Mouse (Mus musculus): ENCODE results near the gene Eif2b3. TPM values are rescaled to one million over a fixed set of nuclear protein-coding genes. Genes with fewer than 3 reads are reported as not detected.

Gene Eif2b3
- polyA plus RNA-seq, 1 experiment from 2014 or later = 52.0 TPM

DNA sequence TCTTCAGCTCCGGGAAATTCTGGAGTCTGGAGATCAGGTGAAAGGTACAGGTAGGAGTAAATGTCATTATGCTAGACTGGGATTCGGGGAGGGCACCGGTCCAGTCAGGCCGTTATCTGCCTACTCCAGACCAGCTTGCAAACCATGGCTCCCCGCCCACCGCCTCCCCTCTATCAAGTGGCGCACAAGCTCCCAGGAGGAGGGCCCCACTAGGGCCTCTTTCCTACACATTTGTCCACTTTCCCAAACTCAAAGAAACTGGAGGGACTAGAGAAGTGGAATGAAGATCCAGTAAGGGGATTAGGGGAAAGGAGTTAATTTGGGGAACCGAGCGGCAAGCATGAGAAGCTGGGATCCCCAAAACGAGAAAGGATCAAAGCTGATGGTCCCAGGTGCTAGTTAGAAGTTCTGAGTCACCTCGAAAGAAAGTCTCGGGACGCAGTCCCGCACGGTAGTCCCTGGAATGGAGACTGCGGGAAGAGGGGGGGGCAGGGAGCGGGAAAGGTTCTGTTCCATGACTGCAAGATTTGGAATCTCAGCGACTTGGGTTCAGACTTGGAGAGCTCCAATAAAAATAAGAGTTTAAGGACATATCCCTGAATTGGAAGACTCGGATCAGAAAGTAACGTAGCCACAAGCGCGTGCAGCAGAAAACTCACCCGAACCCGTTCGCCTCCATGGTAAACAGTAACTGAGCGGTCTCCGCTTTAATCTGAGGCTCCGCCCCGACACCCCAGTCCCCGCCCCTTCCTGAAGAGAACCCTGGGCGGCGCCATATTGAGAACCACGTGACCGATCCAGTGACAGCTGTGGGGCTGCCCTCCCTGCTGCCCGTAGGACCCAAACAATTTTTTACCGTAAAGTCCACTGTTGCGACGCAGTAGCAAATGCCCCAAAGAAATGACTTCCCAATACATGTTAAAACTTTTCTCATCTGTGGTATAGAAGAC lies 25.3 kb upstream of the Eif2b3 start, which contains the start of gene Urod:
Gene Urod (minus strand): TSS at position 742 of the 950 bp plus-strand sequence.
- Histone ChIP-seq H3K27ac (replicated peaks; ENCODE audit: low read depth, low read length) (peak within 1 kb of the TSS; percentile 35; the same call in 1 of the 2 replicates), H3K9ac (replicated peaks; ENCODE audit: low read length) (peak within 1 kb of the TSS; percentile 74), H3K27me3 (ENCODE audit: control insufficient read depth, insufficient read depth, low read length) (no peaks in the 10 kb centered on the region), H3K4me1 (ENCODE audit: control insufficient read depth, insufficient read depth, low read length) (peaks cover 5% of the 10 kb centered on the region; the same call in 1 of the 2 replicates), H3K4me3 (ENCODE audit: low read depth, low read length) (peak within 1 kb of the TSS; percentile 96), H3K9me3 (replicated peaks; ENCODE audit: control insufficient read depth, low read length) (no peaks in the 10 kb centered on the region), H3K36me3 (replicated peaks; ENCODE audit: control insufficient read depth, insufficient read depth, low read depth, low read length) (no peaks in the 10 kb centered on the region), H3K4me2 (ENCODE audit: low read depth, low read length) (peak within 1 kb of the TSS; percentile 99)
- DNase-seq (ENCODE audit: low spot score) = peak; percentile 98
- 2% methylated on average over 38 of the region's 38 CpGs for WGBS
- peak; percentile 66 for ATAC-seq (replicated peaks; ENCODE audit: insufficient number of reproducible peaks, low FRiP score, low TSS enrichment, low read depth)

DNA sequence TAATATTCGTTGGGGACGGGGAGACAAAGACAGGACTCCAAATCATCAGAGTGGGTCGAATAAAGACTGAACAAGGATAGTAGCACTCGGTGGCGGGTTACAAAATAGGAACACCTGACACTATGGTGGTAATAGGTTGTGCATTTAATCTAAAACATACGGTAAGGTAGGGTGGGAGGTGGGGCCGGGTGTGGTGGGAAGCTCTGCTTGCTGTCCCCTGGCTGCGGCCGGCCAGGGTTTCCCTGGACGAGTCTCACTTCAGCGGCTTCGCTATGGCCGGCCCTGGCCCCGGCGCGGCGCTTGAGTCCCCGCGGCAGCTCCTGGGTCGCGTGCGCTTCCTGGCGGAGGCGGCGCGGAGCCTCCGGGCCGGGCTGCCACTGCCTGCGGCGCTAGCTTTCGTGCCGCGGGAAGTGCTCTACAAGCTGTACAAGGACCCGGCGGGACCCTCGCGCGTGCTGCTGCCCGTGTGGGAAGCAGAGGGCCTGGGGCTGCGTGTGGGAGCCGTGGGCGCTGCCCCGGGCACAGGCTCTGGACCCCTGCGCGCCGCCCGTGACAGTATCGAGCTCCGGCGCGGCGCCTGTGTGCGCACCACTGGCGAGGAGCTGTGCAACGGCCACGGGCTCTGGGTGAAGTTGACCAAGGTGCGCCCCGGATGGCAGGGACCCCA lies 23.9 kb upstream of the Eif2b3 start, which contains the start of gene Hectd3:
Gene Hectd3 (plus strand): TSS at position 187 of the 667 bp plus-strand sequence.
- peaks cover 5% of the 10 kb centered on the region; the same call in 1 of the 2 replicates for H3K4me1 ChIP-seq (ENCODE audit: control insufficient read depth, insufficient read depth, low read length)
- ATAC-seq (replicated peaks; ENCODE audit: insufficient number of reproducible peaks, low FRiP score, low TSS enrichment, low read depth) = peak; percentile 45
- no peaks in the 10 kb centered on the region for H3K9me3 ChIP-seq (replicated peaks; ENCODE audit: control insufficient read depth, low read length)
- peak within 1 kb of the TSS; percentile 99 for H3K4me2 ChIP-seq (ENCODE audit: low read depth, low read length)
- DNase-seq (ENCODE audit: low spot score) = peak; percentile 77
- H3K27ac ChIP-seq (replicated peaks; ENCODE audit: low read depth, low read length) = peak within 1 kb of the TSS; percentile 35; the same call in 1 of the 2 replicates
- H3K27me3 ChIP-seq (ENCODE audit: control insufficient read depth, insufficient read depth, low read length) = no peaks in the 10 kb centered on the region
- H3K36me3 ChIP-seq (replicated peaks; ENCODE audit: control insufficient read depth, insufficient read depth, low read depth, low read length) = 0 out of 2 replicates have a peak, but pooled peaks cover 2% of the 10 kb centered on the region
- H3K9ac ChIP-seq (replicated peaks; ENCODE audit: low read length) = peak within 1 kb of the TSS; percentile 74
- peak within 1 kb of the TSS; percentile 96 for H3K4me3 ChIP-seq (ENCODE audit: low read depth, low read length)
- WGBS = under 1% methylated on average over 58 of the region's 58 CpGs

DNA sequence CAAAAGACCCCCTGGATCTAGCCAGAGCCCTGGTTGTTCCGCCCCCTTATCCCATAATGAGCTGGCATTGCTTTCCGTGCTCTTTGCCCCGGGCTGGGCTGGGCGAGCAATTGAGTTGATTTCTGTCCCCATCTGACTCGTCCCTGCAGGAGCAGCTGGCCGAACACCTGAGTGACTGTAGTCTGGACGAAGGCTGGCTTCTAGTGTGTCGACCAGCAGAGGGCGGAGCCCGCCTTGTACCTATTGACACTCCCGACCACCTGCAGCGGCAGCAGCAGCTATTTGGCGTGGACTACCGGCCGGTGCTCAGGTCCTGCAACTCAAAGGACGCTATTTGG lies 23.4 kb upstream of the Eif2b3 start:
- DNase-seq (ENCODE audit: low spot score) (peak; percentile 52), ATAC-seq (replicated peaks; ENCODE audit: insufficient number of reproducible peaks, low FRiP score, low TSS enrichment, low read depth) (peak; percentile 5)
- Histone ChIP-seq H3K4me2 (ENCODE audit: low read depth, low read length) (peak overlapping the region; percentile 99), H3K27me3 (ENCODE audit: control insufficient read depth, insufficient read depth, low read length) (no peaks in the 10 kb centered on the region), H3K36me3 (replicated peaks; ENCODE audit: control insufficient read depth, insufficient read depth, low read depth, low read length) (peaks cover 2% of the 10 kb centered on the region; the same call in 1 of the 2 replicates), H3K27ac (replicated peaks; ENCODE audit: low read depth, low read length) (0 out of 2 replicates have a peak overlapping the region, but pooled peaks have one; percentile 35), H3K9me3 (replicated peaks; ENCODE audit: control insufficient read depth, low read length) (no peaks in the 10 kb centered on the region), H3K4me1 (ENCODE audit: control insufficient read depth, insufficient read depth, low read length) (peaks cover 5% of the 10 kb centered on the region; the same call in 1 of the 2 replicates), H3K9ac (replicated peaks; ENCODE audit: low read length) (peak overlapping the region; percentile 74), H3K4me3 (ENCODE audit: low read depth, low read length) (peak overlapping the region; percentile 96)
- WGBS = 0% methylated on average over 16 of the region's 16 CpGs

DNA sequence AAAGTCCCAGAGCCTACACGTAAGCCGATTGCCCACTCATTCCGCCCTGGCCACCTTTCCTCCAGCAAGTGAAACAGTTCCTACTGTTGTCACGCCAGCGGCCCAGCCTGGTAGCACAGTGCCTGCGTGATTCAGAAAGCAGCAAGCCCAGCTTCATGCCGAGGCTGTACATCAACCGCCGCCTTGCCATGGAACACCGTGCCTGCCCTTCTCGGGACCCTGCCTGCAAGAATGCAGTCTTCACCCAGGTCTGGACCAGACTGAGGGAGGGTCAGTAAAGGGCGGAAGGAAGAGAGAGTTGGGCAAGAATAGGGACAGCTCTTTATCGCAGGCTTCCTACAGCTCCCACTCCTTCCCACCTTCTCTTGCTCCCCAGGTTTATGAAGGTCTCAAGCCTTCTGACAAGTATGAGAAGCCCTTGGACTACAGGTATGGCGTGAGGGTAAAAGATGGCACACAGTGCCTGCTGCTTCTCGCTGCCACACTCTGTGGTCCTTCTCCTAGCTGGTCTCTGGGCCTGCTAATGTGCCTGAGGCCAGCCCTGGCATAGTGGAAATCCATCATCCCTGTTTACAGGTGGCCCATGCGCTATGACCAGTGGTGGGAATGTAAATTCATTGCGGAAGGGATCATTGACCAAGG lies 19.6 kb upstream of the Eif2b3 start:
- peaks cover 2% of the 10 kb centered on the region; the same call in 1 of the 2 replicates for H3K4me1 ChIP-seq (ENCODE audit: control insufficient read depth, insufficient read depth, low read length)
- DNase-seq (ENCODE audit: low spot score) (no peak), ATAC-seq (replicated peaks; ENCODE audit: insufficient number of reproducible peaks, low FRiP score, low TSS enrichment, low read depth) (no peak)
- no peaks in the 10 kb centered on the region for H3K27me3 ChIP-seq (ENCODE audit: control insufficient read depth, insufficient read depth, low read length)
- no peak overlapping the region for H3K4me2 ChIP-seq (ENCODE audit: low read depth, low read length)
- H3K4me3 ChIP-seq (ENCODE audit: low read depth, low read length) = no peak overlapping the region
- H3K36me3 ChIP-seq (replicated peaks; ENCODE audit: control insufficient read depth, insufficient read depth, low read depth, low read length) = peaks cover 2% of the 10 kb centered on the region; the same call in 1 of the 2 replicates
- WGBS = 87% methylated on average over 17 of the region's 17 CpGs
- H3K9ac ChIP-seq (replicated peaks; ENCODE audit: low read length) = no peak overlapping the region
- no peaks in the 10 kb centered on the region for H3K9me3 ChIP-seq (replicated peaks; ENCODE audit: control insufficient read depth, low read length)
- H3K27ac ChIP-seq (replicated peaks; ENCODE audit: low read depth, low read length) = no peak overlapping the region

DNA sequence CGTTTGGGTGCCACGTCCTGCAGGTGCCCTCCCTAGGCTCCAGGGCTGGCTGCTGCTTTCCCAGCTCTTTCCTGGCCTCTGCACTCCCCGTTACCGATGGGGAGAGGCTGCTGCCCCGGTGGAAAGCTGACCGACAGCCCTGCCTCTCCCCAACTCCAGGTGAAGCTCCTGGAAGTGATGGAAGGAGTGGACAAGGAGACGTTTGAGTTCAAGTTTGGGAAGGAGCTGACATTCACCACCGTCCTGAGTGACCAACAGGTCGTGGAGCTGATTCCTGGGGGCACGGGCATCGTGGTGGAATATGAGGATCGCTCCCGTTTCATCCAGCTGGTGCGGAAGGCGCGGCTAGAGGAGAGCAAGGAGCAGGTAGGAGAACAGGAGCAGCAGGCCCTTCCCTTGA lies 17.2 kb upstream of the Eif2b3 start:
- 87% methylated on average over 16 of the region's 16 CpGs for WGBS
- Histone ChIP-seq H3K27ac (replicated peaks; ENCODE audit: low read depth, low read length) (no peak overlapping the region), H3K4me2 (ENCODE audit: low read depth, low read length) (no peak overlapping the region), H3K27me3 (ENCODE audit: control insufficient read depth, insufficient read depth, low read length) (no peaks in the 10 kb centered on the region), H3K4me1 (ENCODE audit: control insufficient read depth, insufficient read depth, low read length) (peaks cover 2% of the 10 kb centered on the region; the same call in 1 of the 2 replicates), H3K9me3 (replicated peaks; ENCODE audit: control insufficient read depth, low read length) (no peaks in the 10 kb centered on the region), H3K4me3 (ENCODE audit: low read depth, low read length) (no peak overlapping the region), H3K9ac (replicated peaks; ENCODE audit: low read length) (no peak overlapping the region), H3K36me3 (replicated peaks; ENCODE audit: control insufficient read depth, insufficient read depth, low read depth, low read length) (peaks cover 2% of the 10 kb centered on the region; the same call in 1 of the 2 replicates)
- DNase-seq (ENCODE audit: low spot score) = no peak
- ATAC-seq (replicated peaks; ENCODE audit: insufficient number of reproducible peaks, low FRiP score, low TSS enrichment, low read depth) = no peak

DNA sequence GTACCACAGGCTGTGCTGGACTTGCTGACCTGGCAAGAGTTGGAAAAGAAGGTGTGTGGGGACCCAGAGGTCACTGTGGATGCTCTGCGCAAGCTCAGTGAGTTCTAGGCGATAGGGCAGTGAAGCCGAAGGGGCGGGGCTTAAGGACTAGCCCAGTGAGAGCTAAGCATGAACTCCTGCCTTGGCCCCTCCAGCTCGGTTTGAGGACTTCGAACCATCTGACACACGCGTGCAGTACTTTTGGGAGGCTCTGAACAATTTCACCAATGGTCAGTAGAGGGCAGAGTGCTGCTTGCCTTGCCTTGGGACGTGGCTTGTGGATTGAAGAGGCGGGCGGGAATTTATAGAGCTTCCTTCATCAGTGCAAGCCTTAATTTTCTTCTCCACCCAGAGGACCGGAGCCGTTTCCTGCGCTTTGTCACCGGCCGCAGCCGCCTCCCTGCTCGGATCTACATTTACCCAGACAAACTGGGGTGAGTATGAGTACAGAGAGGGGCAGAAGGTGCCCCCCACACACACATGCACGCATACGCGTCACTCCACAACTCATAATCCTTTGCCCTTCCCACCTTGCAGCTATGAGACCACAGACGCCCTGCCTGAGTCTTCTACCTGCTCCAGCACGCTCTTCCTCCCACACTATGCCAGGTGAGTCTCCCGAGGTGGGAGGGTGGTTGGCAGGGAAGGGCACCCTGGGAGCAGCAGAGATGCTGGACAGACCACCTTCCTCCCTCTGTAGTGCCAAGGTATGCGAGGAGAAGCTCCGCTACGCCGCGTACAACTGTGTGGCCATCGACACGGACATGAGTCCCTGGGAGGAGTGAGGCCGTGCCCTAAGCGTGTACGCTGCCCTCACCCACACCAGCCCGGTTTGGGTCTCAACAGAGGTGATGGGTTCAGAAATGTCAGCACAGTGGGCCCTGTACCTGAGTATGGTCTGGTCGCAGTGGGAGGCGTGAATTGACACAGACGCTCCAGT lies 16.4 kb upstream of the Eif2b3 start:
- Histone ChIP-seq H3K27me3 (ENCODE audit: control insufficient read depth, insufficient read depth, low read length) (no peaks in the 10 kb centered on the region), H3K36me3 (replicated peaks; ENCODE audit: control insufficient read depth, insufficient read depth, low read depth, low read length) (peaks cover 2% of the 10 kb centered on the region; the same call in 1 of the 2 replicates), H3K9me3 (replicated peaks; ENCODE audit: control insufficient read depth, low read length) (no peaks in the 10 kb centered on the region), H3K4me1 (ENCODE audit: control insufficient read depth, insufficient read depth, low read length) (peaks cover 2% of the 10 kb centered on the region; the same call in 1 of the 2 replicates), H3K27ac (replicated peaks; ENCODE audit: low read depth, low read length) (no peak overlapping the region), H3K9ac (replicated peaks; ENCODE audit: low read length) (no peak overlapping the region; the same call in 1 of the 2 replicates), H3K4me3 (ENCODE audit: low read depth, low read length) (no peak overlapping the region), H3K4me2 (ENCODE audit: low read depth, low read length) (no peak overlapping the region; the same call in 1 of the 2 replicates)
- ATAC-seq (replicated peaks; ENCODE audit: insufficient number of reproducible peaks, low FRiP score, low TSS enrichment, low read depth) (peak; percentile 49), DNase-seq (ENCODE audit: low spot score) (peak; percentile 86)
- WGBS = 56% methylated on average over 38 of the region's 38 CpGs

DNA sequence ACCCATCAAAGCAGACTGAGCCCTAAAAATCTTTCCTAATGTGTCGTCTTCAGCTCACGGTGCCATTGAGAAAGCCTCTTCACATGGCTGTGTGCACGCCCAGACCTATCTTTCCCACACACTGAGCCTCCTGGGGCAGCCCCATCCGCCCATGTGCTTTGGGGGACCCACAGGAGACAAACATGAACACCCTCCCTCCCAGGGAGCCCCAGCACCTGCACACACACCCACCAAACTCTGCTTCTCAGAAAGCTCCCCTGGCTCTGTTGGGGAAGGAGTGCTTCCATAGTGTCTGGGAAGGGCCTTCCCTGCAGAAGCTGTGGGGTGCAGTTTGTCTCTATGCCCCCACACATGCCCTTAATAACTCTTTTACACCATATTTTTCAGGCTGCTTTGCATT lies 14.6 kb upstream of the Eif2b3 start:
- H3K4me1 ChIP-seq (ENCODE audit: control insufficient read depth, insufficient read depth, low read length) = peaks cover 2% of the 10 kb centered on the region; the same call in 1 of the 2 replicates
- no peak for DNase-seq (ENCODE audit: low spot score)
- ATAC-seq (replicated peaks; ENCODE audit: insufficient number of reproducible peaks, low FRiP score, low TSS enrichment, low read depth) = no peak
- H3K27ac ChIP-seq (replicated peaks; ENCODE audit: low read depth, low read length) = no peak overlapping the region
- H3K9ac ChIP-seq (replicated peaks; ENCODE audit: low read length) = no peak overlapping the region
- peaks cover 2% of the 10 kb centered on the region; the same call in 1 of the 2 replicates for H3K36me3 ChIP-seq (replicated peaks; ENCODE audit: control insufficient read depth, insufficient read depth, low read depth, low read length)
- WGBS = 88% methylated on average over 4 of the region's 4 CpGs
- no peaks in the 10 kb centered on the region for H3K27me3 ChIP-seq (ENCODE audit: control insufficient read depth, insufficient read depth, low read length)
- H3K9me3 ChIP-seq (replicated peaks; ENCODE audit: control insufficient read depth, low read length) = no peaks in the 10 kb centered on the region
- no peak overlapping the region for H3K4me3 ChIP-seq (ENCODE audit: low read depth, low read length)
- no peak overlapping the region for H3K4me2 ChIP-seq (ENCODE audit: low read depth, low read length)
